Mouse (Mus musculus): ENCODE results near the gene Spef1.

The Spef1 gene

GRCm38 (mm10) chr2:131186771-131187601, at the start of gene Spef1, which contains the start of gene Cdc25b:
TSS of gene Spef1 (minus strand) at chr2:131187282.
TSS of gene Cdc25b (plus strand) at chr2:131186949.
- CTCF ChIA-PET: interaction anchor here (0.6 to 2.6 kb wide), 29 partner anchors 9 to 359 kb away, joined by 3 to 19 read pairs (median 4); partner anchors contain the start of genes 1700037H04Rik (in 2 of the 4), Mavs (in 2 of the 4) and Pank2 (in 1 of the 4)
- POLR2A ChIA-PET: interaction anchor here (0.6 to 4.9 kb wide), 66 partner anchors 8 to 1049 kb away, joined by 3 to 53 read pairs (median 4); partner anchors contain the start of genes 1700037H04Rik (in 4 of the 4), Ddrgk1 (in 1 of the 4), Mavs (in 1 of the 4) and Pank2 (in 1 of the 4)

DNA sequence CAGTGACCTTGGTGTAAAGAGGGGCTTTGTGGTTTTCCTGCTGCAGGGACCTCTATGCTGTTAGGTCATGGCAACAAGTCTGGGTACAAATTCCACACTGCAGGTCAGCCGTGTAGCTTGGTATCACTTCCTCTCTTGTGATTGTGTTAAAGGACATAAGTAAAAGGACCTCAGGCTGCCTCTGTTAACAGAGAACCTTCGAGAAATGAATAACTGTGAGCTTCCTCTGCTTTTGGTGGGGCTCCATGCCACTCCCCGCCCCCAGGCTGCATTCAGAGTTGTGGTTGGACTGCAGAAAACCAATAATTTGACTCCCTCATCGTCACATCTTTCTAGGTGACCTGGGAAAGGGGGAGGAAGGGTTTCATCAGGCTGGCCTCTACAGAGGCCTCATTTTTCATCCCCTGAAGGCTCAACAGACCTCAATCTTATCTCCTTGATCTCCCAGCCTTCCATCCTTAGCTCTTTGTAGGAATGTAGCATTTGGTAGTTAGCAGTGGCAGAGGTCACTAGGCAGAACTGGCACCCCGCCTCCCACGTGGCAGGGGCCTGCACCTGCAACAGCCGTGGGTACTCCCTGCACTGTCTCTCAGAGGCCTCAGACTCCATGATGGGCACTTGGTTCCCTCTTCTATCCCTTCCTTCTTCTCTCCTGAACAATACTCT, 48.0 kb upstream of the Spef1 start:
- CTCF ChIA-PET: interaction anchor here in 2 of 4 experiments (0.6 to 3.4 kb wide), 3 partner anchors 25 to 31 kb away, joined by 3 to 22 read pairs (median 11); partner anchors contain the start of gene Pank2 (in 1 of the 2)
- POLR2A ChIA-PET: interaction anchor here in 3 of 4 experiments (0.9 to 10.1 kb wide), 28 partner anchors 9 to 140 kb away, joined by 3 to 112 read pairs (median 6); partner anchors contain the start of genes Pank2 (in 2 of the 3), 1700037H04Rik (in 1 of the 3), Ap5s1 (in 1 of the 3) and Cdc25b (in 1 of the 3)

- POLR2A ChIA-PET: interaction anchor here in 3 of 4 experiments (0.7 to 10.1 kb wide), 50 partner anchors 9 to 570 kb away, joined by 3 to 112 read pairs (median 6); partner anchors contain the start of genes 1700037H04Rik (in 2 of the 3), Pank2 (in 2 of the 3), Ap5s1 (in 1 of the 3) and Cdc25b (in 1 of the 3)
These were observed 47.1 kb upstream of the Spef1 start for GRCm38 (mm10) chr2:131234127-131234650.

GRCm38 (mm10) chr2:131233307-131234126, 46.4 kb upstream of the Spef1 start, which contains the start of gene Mavs:
TSS of gene Mavs (plus strand) at chr2:131234063.
- POLR2A ChIA-PET: interaction anchor here in 3 of 4 experiments (0.7 to 10.1 kb wide), 60 partner anchors 8 to 569 kb away, joined by 3 to 112 read pairs (median 5); partner anchors contain the start of genes 1700037H04Rik (in 3 of the 3), Cdc25b (in 2 of the 3), Pank2 (in 2 of the 3) and Rnf24 (in 2 of the 3)

More at GRCm38 (mm10) chr2:131234127-131234650, 47.1 kb upstream of the Spef1 start:
- CTCF ChIA-PET: interaction anchor here in 3 of 4 experiments (0.6 to 3.4 kb wide), 9 partner anchors 11 to 239 kb away, joined by 3 to 22 read pairs (median 4); partner anchors contain the start of genes Cdc25b (in 2 of the 3), Spef1 (in 2 of the 3) and Pank2 (in 1 of the 3)

GRCm38 (mm10) chr2:131232558-131232957, 45.5 kb upstream of the Spef1 start:
- ChIA-PET CTCF (interaction anchor here (0.5 to 3.4 kb wide), 12 partner anchors 9 to 239 kb away, joined by 3 to 22 read pairs (median 4); partner anchors contain the start of gene Spef1 (in 1 of the 4)), POLR2A (interaction anchor here (0.6 to 10.1 kb wide), 42 partner anchors 9 to 177 kb away, joined by 3 to 112 read pairs (median 5); partner anchors contain the start of genes 1700037H04Rik (in 3 of the 4), Cdc25b (in 3 of the 4), Spef1 (in 3 of the 4) and Pank2 (in 2 of the 4))

More at GRCm38 (mm10) chr2:131233307-131234126, 46.4 kb upstream of the Spef1 start, which contains the start of gene Mavs:
- CTCF ChIA-PET: interaction anchor here (0.5 to 3.4 kb wide), 11 partner anchors 10 to 240 kb away, joined by 3 to 22 read pairs (median 4); partner anchors contain the start of genes Cdc25b (in 2 of the 4) and Spef1 (in 2 of the 4)

DNA sequence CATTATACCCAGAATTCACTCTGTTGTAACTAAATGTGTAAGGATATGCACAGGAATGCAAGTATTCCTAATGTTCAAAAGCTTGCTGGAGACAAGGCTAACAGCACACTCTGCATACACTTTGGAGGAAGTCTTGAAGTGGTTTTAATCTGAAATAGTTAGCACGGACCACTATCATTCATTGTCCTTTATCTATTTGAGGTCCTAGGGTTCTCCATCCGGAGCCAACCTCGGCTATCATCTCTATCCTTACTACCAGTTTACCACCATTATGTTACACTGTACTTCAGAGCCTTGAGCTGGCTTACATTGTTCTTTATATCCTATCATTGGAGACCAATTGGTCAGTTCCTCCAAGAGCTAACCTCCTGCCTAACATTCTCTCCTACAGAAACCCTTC, 40.2 kb upstream of the Spef1 start:
- ChIA-PET CTCF (interaction anchor here in 2 of 4 experiments (0.5 to 0.6 kb wide), 3 partner anchors 17 to 254 kb away, joined by 3 read pairs; no protein-coding TSS in a partner anchor), POLR2A (interaction anchor here in 2 of 4 experiments (1.0 to 10.1 kb wide), 3 partner anchors 11 to 41 kb away, joined by 3 to 112 read pairs (median 4); partner anchors contain the start of genes Cdc25b (in 1 of the 2) and Spef1 (in 1 of the 2))

DNA sequence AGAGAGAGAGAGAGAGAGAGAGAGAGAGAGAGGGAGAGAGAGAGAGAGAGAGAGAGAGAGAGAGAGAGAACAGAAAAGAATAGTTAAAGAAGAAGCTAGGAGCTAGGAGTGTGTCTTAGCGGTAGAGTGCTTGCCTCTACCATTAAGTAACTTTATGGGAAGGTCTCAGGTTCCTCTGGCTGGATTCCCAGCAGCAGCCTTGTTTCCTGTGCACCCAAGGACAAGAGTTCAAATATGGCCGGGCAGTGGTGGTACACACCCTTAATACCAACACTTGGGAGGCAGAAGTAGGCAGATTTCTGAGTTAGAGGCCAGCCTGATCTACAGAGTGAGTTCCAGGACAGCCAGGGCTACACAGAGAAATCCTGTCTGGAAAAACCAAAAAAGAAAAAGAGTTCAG, 39.6 kb upstream of the Spef1 start:
- CTCF ChIA-PET: interaction anchor here in 2 of 4 experiments (0.6 to 0.8 kb wide), 3 partner anchors 16 to 67 kb away, joined by 3 read pairs; no protein-coding TSS in a partner anchor

GRCm38 (mm10) chr2:131225178-131225577, 38.1 kb upstream of the Spef1 start:
- POLR2A ChIA-PET: interaction anchor here in 1 of 4 experiments (1.0 kb wide), 1 partner anchor 9 kb away, joined by 4 read pairs; the partner anchor contains the start of gene Mavs
- CTCF ChIA-PET: interaction anchor here in 3 of 4 experiments (0.6 to 1.4 kb wide), 5 partner anchors 11 to 323 kb away, joined by 3 to 9 read pairs (median 3); no protein-coding TSS in a partner anchor

More for the DNA sequence above, 39.6 kb upstream of the Spef1 start:
- POLR2A ChIA-PET: interaction anchor here in 2 of 4 experiments (0.9 to 10.1 kb wide), 3 partner anchors 11 to 40 kb away, joined by 3 to 112 read pairs (median 4); partner anchors contain the start of genes Cdc25b (in 1 of the 2) and Spef1 (in 1 of the 2)

- ChIA-PET CTCF (interaction anchor here in 2 of 4 experiments (0.8 to 2.0 kb wide), 5 partner anchors 9 to 52 kb away, joined by 3 to 7 read pairs (median 6); partner anchors contain the start of gene Mavs (in 1 of the 2)), POLR2A (interaction anchor here in 3 of 4 experiments (0.6 to 2.9 kb wide), 11 partner anchors 8 to 49 kb away, joined by 3 to 16 read pairs (median 4); partner anchors contain the start of genes Mavs (in 2 of the 3), Cdc25b (in 1 of the 3), Cenpb (in 1 of the 3) and Spef1 (in 1 of the 3))
These were observed 36.5 kb upstream of the Spef1 start for GRCm38 (mm10) chr2:131223569-131223968.

- ChIA-PET CTCF (interaction anchor here in 3 of 4 experiments (0.7 to 2.0 kb wide), 8 partner anchors 10 to 308 kb away, joined by 3 to 7 read pairs (median 4); partner anchors contain the start of gene Mavs (in 1 of the 3)), POLR2A (interaction anchor here in 3 of 4 experiments (0.5 to 2.9 kb wide), 12 partner anchors 9 to 48 kb away, joined by 3 to 16 read pairs (median 4); partner anchors contain the start of genes Mavs (in 2 of the 3) and Cenpb (in 1 of the 3))
These were observed 35.5 kb upstream of the Spef1 start for GRCm38 (mm10) chr2:131222562-131222961.

- ChIA-PET CTCF (interaction anchor here in 3 of 4 experiments (0.7 to 2.0 kb wide), 7 partner anchors 12 to 382 kb away, joined by 3 to 6 read pairs (median 5); no protein-coding TSS in a partner anchor), POLR2A (interaction anchor here in 3 of 4 experiments (0.5 to 2.9 kb wide), 10 partner anchors 10 to 508 kb away, joined by 3 to 16 read pairs (median 4); partner anchors contain the start of gene Mavs (in 1 of the 3))
These were observed 34.9 kb upstream of the Spef1 start for GRCm38 (mm10) chr2:131221853-131222515.

DNA sequence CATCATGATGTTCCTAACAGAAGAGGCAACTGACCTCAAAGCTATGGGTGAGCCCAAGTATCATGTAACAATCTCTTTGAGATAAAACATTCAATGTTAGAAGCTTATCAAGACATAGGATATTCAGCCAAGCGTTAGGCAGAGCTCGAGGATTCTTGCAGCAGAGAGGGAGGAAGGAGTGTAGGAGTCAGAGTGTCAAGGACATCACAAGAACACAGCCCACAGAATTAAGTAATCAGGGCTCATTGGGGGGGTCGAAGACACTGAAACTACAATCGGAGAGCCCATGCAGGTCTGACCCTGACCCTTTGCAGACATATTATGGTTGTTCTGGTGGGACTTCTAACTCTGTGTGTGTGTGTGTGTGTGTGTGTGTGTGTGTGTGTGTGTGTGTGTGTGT, 32.9 kb upstream of the Spef1 start:
- CTCF ChIA-PET: no interaction called here

GRCm38 (mm10) chr2:131215941-131216858, 29.1 kb upstream of the Spef1 start:
- CTCF ChIA-PET: interaction anchor here in 2 of 4 experiments (0.8 to 1.4 kb wide), 4 partner anchors 29 to 45 kb away, joined by 3 to 4 read pairs (median 3); partner anchors contain the start of genes Cdc25b (in 1 of the 2) and Spef1 (in 1 of the 2)
- POLR2A ChIA-PET: interaction anchor here in 3 of 4 experiments (0.6 to 10.0 kb wide), 16 partner anchors 11 to 924 kb away, joined by 3 to 112 read pairs (median 4); partner anchors contain the start of genes Mavs (in 3 of the 3), Cdc25b (in 2 of the 3), Spef1 (in 2 of the 3) and Ddrgk1 (in 1 of the 3)

More for the DNA sequence above, 32.9 kb upstream of the Spef1 start:
- POLR2A ChIA-PET: interaction anchor here in 2 of 4 experiments (0.6 to 1.1 kb wide), 5 partner anchors 13 to 75 kb away, joined by 3 to 7 read pairs (median 4); partner anchors contain the start of gene Mavs (in 1 of the 2)
